Mouse (Mus musculus) small intestine, adult 2 months (tissue): ENCODE measurements around the gene Apeh.

Experiments used
- CTCF ChIP-seq: fragments of 200-500 bp; IDR thresholded peaks from 2 replicates; pipeline ENCODE4 v1.5.1; 2012; ENCODE audit warnings: low read depth, mild to moderate bottlenecking, control low read depth, inconsistent platforms, low read length, moderate library complexity, mixed read lengths; ENCODE audit not compliant: insufficient replicate concordance, insufficient read length; ENCODE audit errors: extremely low read depth
- POLR2A ChIP-seq: fragments of 200-500 bp; IDR thresholded peaks from 2 replicates; pipeline ENCODE4 v1.6.1; 2012; ENCODE audit warnings: low read depth, mild to moderate bottlenecking, control low read depth, inconsistent platforms, low read length, moderate library complexity

DNA sequence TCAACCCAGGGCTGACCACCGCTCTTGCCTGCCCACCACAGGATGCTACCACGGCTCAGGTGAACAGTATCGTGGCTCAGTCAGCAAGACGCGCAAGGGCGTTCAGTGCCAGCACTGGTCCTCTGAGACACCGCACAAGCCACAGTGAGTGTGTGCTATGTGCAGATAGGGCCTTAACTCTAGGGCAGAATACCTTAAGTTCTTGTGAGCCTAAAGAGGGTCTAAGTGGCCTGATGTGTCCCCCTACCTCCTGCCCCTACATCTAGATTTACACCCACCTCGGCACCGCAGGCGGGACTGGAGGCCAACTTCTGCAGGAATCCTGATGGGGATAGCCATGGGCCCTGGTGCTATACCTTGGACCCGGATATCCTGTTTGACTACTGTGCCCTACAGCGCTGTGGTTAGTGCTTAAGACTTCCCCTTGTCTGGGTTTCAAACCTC, 11.4 kb downstream of the Apeh start, which contains the start of gene Rnf123:
- TF ChIP-seq CTCF = no peak
- TF ChIP-seq POLR2A = no peak
